Mouse (Mus musculus) adrenal gland, adult 8-10 months (tissue): Measurements from ENCODE around the gene Dnah2. TPM values are rescaled to one million over a fixed set of nuclear protein-coding genes. Genes with fewer than 3 reads are reported as not detected.

ENCODE experiments used
- DNase-seq: peaks from one replicate; pipeline ENCODE4 v3.0.0; 2022
- total RNA-seq, 4 experiments: library from RNA; stranded (reverse); gene quantifications; 2 replicates each; pipeline ENCODE4 v1.2.4; 2022

Gene Dnah2
- total RNA-seq: 1 to 10 TPM in 1 of 4 experiments, under 1 TPM in 3; 0.14 to 1.0 (median 0.70) TPM

DNA sequence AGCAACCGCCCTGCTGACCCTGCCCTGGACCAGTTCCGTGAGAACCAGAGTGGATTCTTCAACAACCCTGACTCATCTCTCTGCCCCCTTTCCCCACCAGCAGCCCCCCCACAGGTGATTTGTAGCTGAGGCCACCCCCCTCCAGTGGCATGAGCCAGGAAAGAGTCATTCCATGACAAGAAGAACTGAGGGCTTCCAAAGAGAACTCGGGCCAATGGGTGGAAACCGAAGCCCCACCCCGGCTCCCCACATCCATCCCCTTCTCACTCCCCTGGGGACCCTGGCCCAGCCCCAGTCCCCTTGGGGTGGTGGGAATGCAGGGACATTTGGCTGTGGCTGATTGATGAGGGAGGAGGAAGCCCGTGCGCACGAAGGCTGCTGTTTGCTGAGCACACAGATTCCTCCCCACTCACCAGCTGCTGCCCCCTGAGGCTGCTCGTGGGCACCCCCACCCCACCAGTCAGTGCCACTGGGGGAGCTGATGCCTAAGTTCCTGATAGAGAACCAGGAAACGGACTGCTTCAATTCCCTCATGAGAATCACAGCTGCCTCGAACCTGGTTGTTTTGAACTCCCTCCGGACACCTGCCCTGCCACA lies at the start of gene Dnah2:
TSS of gene Dnah2 (minus strand) at position 51 of the 597 bp plus-strand sequence.
- no peak for DNase-seq

DNA sequence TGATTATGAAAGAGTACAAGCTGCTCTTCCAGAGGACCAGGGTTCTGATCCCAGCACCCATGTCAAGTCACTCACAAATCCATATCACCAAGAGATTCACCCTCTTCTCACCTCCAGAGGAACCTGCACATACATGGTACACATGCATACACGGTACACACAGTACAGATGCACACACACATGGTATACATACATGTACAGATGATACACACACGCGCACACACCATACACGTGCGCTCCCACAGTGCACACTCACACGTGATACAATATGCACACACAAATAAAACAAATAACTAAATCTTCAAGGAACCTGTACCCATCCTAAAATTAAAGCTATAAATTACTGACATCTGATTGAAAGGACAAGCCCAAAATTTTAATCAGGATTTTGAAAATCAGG lies 45.9 kb upstream of the Dnah2 start:
- no peak for DNase-seq

DNA sequence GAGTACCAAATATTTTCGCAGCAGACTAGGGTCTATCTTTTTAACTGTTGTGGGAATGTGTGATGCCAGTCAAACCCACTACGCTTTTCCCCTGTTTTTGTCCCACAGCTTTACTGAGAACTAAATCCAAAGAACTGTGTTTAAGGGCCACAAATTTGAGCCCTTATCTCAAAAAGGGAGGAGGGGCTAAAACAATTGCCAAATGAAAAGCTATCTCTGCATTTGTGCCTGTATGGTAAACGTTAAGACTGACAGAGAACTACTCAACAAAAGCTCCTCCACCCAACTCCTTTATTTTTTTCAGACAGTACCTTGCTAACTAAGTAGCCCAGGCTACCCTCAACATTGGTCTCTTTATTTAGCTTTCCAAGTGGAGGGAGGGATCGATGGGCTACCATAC lies 43.9 kb upstream of the Dnah2 start:
- no peak for DNase-seq

DNA sequence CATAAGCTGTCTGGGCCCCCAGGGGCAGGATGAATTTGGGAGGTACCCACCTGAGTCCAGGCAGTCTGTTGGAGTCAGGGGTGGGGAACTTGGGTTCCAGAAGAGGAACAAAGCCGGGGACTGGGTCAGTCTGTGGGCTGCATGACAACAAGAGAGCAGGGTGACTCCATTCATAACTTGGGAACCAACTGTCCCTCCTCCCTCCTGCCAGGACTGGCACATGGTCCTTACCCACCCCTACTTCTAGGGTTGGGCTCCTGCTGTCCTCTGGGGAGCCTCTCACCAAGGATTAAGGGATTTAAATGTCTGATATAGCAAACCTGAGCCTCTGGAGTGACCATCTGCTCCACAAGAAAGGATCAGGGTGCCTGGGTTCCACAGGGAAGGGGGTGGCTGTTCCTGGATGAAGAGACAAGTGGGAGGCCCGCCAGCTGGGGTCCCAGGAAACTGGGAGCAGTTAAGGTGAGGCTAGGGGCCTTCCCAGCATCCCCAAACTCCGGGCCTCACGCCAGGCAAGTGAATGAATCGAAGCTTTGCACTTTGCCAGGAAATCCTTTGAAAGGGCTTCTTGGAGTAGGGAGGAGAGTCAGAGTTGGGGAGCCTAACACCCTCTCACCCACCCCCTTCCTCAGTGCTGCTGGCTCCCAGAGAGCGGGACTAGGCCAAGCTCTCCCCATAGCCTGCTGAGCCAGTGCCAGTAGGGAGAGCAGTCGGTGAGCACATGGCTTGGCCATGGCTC lies 43.2 kb upstream of the Dnah2 start:
- DNase-seq: no peak

DNA sequence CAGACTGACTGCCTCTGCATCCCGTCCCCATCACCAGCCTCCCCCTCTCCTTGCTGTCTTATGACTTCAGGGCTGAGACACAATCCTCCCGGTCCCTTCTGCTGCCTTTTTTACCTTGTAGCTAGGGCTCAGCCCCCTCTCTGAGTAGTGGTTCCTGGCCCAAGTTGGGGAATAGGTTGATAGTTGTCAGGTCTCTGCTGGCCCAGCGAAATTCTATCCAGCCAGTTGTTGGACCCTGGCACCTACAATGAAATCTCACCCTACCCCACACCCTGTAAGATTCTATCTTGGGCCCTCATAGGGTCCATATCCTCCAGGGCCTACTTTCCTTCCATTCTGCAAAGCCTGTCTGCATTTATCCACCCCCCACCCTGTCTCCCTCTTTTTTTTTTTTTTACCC lies 42.5 kb upstream of the Dnah2 start:
- no peak for DNase-seq

DNA sequence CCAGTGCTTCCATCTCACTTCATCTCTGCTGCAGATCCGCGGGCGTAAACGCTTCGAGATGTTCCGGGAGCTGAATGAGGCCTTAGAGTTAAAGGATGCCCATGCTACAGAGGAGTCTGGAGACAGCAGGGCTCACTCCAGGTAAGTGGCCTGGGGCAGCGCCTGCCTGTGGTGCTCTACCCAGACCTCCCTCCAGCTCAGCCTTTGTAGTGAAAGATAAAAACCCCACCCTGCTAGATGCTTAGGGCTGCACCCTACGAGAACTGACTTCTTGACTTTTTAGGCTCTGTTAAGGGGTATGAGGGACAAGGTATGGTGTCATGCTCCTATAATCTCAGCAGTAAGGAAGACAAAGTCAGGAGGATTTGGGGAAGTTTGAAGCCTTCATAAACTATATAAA lies 41.7 kb upstream of the Dnah2 start:
- DNase-seq: no peak

DNA sequence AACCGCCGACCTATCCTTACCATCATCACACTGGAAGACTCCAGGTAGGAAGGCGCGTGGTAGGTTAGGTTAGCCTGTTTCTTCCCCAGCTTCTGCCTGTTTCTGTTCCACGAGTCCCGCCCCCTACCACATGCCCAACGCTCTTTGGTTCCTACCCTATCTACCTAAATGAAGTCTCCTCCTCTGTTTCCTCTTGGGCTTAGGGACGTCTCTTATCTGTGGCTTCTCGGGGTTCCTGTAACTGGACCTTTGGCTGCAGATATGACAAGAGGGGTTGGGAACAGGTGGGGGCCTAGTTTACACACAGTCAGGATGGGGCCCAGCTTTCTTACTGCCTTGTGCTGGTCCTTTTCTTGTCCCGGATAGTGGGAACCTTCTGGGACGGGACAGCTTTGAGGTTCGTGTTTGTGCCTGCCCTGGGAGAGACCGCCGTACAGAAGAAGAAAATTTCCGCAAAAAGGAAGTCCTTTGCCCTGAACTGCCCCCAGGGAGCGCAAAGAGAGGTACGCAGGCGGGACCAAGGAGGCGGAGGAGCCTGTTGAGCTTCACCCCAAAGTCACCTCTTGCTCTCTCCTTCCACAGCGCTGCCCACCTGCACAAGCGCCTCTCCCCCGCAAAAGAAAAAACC lies 40.4 kb upstream of the Dnah2 start:
- no peak for DNase-seq

DNA sequence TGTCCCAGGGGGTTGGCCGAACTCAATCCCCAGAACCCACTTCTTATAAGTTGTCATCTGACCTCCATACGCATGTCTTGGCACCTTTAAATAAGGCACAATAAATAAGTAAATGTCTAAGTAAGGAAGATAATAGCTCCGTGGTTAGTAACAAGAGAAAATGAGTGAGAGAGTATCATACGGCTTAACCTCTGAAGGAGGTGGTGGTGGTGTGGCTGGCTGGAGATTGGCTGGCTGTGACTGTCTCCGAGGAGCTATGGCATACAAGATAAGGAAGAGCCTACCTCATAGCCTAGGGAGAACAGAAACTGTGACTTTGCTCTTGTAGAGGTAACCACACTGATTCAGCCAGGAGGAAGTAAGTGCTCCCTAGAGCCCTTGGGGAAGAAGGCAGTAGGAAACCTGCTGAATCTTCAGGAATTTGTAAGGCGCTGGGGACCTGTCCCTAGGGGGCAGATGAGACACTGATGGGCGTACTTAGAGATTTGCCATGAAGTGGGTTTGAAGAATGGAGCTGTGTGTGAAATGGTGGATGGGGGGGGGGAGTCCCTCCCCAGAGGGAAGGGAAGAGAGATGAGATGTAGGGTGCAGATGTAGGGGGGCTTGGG lies 36.9 kb upstream of the Dnah2 start:
- DNase-seq: no peak

DNA sequence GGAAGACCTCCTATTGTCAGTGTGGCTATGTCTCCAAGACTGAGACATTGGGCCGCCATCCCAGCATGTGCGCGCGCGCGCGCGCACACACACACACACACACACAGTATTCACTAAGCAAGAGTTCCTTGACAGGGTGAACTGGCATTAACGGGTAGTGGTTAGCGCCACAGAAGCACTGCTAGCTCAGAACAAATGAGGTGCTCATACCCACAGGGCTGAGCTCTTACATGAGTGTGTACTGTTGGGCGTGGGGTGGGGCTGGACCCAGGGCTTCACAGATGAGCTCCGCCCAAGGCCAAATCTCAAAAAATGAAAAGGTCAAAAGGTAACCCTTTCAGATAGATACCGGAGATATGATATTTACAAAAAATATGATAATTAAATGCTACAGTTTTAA lies 36.0 kb upstream of the Dnah2 start:
- no peak for DNase-seq

DNA sequence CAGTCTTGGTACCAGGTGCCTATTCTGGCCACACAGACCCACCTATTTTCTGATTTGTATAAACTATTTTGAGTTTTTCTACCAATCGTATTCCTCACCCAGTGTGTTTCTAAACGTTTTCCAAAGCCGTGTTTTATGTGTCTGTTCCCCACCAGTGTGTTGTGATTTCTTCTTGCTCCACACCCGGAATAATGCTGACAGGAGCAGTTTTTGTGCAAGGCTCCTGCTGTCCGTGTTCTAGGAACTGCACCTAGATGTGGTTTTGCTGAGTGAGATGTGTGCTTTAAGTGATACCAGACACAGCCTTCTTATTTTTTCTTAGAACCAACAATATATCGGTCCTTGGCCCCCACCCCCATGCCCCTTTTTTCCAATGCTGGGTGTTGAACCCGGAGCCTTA lies 35.1 kb upstream of the Dnah2 start:
- no peak for DNase-seq

DNA sequence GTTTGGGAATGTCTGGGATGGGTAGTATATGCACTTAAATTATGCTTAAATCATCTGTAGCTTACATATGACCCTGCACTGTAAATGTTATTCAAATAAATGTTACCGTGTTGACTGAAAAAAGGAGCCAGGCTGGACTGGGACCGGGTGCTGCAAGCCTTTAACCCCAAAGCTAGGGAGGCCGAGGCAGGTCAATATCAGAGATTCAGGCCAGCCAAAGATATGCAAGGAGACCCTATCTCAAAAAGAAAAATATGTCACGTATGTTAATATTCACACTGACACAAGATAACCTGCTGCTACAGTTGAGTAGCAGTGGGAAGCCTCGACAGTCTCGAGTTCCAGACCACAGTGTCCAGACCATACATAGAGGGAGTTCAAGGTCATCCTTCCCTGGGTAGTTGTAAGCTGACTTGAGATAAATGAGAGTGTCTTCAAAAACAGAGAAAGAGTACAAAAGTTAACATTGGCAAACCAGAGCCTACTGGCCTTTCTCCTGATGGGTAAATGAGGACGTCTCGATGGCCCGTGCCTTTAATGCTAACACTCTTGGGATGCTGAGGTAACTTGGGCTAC lies 33.4 kb upstream of the Dnah2 start:
- no peak for DNase-seq

DNA sequence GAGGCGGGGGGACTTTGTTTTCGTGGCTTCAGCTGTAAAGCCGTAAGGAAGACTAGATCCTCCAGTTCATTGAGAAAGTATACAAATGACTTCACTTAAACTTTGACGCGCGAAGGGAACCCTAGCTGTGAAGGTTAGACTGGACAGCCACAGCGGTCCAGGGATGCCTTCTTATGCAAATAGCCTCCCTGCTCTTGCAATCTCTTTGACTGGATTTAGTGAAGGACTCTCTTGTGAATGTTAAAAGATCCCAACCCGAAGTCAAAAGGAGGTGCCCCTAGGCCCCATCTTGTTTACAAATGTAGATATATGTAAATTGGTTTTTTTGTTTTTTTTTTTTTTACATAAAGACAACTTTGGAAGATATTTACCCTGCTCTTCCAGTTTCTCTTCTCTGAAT lies 32.9 kb upstream of the Dnah2 start:
- no peak for DNase-seq

DNA sequence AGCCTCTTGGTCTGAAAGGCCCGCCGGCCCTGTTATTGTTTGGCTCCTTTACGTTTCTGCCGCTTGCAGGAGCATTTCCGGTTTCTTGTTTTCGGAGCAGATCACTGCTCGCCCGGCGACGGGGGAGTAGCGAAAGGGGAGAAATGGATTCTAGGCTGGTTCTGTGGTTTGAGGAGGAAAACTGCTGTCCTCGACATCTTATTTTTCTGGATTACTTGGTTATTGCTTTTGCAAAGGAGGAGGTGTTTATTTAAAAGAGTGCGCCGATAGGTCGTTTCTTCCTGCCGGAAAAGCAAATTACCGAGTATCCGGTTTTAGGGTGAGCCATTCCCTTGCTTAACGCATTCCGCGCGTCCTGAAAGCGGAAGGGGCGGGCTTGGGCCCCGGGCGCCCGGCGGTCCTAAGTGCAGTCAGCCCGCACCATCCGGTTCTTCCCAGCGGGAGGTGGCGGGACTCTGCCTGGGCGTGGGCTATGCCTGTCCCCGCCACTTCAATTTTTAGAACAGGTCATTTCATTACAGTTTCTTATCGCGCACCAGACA lies 32.3 kb upstream of the Dnah2 start:
- peak; percentile 87 for DNase-seq

DNA sequence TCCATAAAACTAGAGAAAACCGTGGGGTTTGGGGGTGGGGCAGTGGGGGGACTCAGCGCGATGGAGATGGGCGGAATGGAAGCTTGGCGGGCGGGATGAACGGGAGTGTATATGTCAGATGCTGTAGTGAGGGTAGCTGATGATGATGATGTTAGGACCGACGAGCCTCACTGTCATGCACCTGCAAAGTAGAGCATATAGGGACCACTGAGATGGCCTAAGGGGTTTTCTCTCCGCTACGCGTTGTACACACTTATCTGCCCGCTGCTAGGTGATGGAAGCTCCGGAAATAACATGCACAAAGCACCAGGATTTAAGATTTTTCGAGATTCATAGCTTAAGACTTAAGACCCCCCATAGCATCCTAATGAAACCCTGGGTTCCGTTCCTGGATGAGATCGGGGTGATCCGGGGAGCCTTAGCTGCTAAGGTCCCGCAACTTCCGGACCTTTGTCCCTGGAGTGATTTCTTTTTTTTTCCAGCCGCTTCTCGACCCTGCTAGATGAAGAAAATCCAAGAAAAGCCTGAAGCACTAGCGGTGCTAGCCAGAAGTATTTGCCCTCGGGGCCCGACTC lies 31.7 kb upstream of the Dnah2 start:
- DNase-seq: no peak

DNA sequence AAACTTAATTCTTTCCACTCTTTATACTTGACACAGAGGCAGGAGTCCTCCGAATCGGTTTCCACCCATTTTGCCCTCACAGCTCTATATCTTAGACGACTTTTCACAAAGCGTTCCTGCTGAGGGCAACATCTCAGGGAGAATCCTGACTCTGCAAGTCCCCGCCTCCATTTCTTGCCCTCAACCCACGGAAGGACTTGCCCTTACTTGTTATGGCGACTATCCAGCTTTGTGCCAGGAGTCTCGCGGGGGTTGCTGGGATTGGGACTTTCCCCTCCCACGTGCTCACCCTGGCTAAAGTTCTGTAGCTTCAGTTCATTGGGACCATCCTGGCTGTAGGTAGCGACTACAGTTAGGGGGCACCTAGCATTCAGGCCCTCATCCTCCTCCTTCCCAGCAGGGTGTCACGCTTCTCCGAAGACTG lies 31.2 kb upstream of the Dnah2 start, which contains the start of the genes Wrap53 and Trp53:
TSS of gene Wrap53 (minus strand) at position 165 of the 424 bp plus-strand sequence.
TSS of gene Trp53 (plus strand) at position 269 of the 424 bp plus-strand sequence.
- peak; percentile 92 for DNase-seq

DNA sequence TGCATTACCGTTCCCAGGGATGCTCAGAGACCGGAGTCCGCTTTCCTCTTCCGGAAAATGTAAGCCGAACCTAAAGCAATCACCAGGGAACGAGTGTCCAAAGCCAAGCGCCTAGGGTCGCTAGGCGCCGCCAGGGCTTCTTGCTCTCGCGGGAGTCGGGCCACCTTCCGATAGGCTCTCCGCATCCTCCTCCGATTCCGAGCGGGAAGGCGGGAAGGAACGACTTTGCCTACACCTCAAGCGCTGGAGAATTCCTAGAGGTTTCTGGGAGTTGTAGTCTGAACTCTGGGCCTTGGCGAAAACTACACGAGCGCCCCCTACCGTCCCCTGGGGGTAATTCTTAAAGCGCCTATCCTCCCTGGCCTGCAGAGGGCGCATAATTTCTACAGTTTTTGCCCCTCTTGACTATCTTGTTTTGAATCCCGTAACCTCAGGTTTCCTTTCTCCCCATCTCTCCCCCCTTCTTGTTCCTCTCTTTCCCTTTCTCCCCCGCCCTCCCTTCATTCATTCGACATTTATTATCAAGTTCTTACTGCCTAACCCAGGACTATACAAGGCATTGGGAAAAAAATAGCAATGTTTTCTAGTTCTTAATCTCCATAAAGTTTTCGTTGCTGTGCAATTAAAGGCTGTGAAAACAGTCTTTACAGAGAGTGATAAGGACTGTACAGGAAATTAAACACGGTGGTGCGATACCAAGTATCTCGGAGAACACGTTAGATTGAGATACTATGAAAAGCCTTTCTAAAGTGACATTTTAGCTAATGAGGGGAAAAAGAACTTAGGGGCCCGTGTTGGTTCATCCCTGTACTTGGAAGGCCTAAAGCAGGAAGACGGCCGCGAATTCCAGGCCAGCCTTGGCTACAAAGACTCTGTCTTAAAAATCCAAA lies 30.5 kb upstream of the Dnah2 start:
- peak; percentile 96 for DNase-seq

DNA sequence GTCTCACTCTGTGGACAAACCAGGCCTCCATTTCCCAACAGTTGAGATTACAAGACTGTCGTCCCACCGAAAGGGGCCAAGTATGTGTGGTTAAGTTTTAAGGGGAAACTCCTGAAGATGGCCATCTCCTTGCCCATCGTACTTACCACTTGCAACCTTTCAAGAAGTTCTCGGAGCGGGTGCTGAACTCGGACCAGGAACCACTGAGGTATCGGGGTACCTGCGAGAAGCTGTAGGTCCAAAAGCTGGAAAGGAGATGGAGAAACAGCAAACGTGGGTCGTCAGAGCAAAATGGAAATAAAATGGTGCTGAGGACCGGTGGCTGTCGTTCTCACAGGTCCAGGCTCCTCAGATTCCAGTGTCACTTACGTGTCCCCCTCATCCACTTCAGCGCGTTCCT lies 29.4 kb upstream of the Dnah2 start:
- DNase-seq: no peak

DNA sequence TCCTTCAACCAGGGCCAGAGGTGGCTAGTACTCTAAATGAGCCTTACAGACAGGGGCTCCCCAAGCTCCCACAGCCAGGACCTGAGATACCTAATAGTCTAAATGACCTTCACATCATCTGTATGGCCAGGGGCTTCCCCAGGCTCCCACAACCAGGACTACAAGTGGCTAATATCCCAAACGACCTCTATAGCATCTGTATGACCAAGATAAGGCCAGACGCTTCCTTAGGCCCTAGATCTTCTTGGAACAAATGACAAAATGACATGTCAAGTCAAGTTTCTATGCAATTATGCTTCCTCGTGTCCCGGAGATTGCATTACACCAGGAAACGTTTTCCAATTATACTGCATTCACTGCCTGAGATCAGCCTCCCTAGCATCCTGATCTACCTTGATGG lies 27.4 kb upstream of the Dnah2 start:
- DNase-seq: no peak

DNA sequence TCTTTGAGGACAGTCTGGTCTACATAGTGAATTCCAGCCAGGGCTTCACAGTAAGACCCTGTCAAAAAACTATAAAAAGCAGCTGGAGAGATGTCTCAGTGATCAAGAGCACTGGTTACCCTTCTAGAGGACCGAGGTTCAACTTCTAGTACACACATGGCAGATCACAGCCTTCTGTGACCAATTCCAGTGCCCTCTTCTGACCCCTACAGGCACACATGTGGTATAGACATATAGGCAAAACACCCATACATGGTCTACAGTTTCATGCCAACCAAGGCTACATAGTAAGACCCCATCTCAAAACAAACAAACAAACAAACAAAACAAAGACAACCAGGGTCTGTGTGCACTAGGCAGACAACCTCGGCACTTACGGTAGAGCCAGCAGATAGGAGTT lies 26.3 kb upstream of the Dnah2 start:
- no peak for DNase-seq

DNA sequence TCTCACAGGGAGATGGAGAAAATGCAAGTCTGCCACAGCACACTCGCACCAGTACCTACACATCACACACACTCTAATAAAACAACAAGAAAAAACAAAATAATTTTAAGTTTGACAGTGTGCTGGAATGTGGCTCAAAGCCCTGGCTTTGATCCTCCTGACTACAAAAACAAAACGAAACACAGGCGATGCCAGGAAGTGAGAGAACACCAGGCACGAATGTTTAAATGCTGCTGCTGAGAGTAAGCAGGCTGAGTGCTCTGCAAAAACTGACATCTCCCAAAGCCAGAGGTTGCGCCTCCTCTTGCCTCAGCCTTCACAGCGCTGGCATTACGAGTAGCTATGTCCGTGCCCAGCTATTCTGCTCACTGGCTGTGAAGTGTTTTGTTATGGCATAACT lies 16.2 kb upstream of the Dnah2 start:
- DNase-seq: no peak

DNA sequence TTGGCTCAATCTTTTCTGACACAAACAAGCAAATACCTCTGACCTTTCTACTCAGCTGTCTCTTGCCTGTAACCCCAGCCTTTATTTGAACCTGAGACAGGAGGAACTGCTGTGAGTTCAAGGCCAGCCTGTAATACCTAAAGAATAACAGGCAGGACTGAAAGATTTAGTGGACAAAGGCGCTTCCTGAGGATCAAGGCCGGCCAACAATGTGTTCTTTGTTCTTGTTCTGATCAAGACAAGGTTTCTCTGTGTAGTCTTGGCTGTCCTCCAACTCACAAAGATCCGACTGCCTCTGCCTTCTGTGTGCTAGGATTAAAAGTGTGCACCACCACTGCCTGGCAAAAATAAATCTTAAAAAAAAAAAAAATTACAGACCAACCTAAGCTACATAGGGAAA lies 15.5 kb upstream of the Dnah2 start:
- no peak for DNase-seq
